Mouse (Mus musculus): ENCODE results near the gene Ube3b. TPM values are rescaled to one million over a fixed set of nuclear protein-coding genes. Genes with fewer than 3 reads are reported as not detected.
A peak's percentile ranks its signal among the peaks of the same experiment; 100 is the strongest.

Ube3b gene
- polyA plus RNA-seq, 1 experiment from 2014 or later: 51.5 TPM

DNA sequence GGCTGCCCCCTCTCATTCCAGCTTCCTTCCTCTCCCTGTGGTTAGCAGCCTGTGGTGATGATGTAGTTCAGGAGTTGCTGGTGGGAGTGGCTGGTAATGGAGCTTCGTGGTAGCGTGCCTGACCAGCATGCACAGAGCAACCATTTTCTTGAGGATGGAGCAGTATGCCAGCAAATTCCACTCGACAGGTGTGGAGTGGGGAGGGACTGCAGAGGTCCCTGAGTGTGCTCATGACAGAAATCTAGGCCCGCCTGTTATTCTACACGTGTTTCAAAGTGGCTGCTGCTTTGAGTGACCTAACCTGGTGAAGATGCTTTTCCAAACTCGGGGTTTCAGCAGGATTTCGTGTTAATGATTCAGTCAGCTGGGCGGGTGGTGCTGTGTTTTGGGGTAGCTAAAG lies 4.0 kb downstream of the Ube3b start:
- no peak overlapping the region for H3K4me3 ChIP-seq (ENCODE audit: low read length)
- no peaks in the 10 kb centered on the region for H3K9me3 ChIP-seq (ENCODE audit: low read length)
- H3K36me3 ChIP-seq (ENCODE audit: insufficient read depth, low read length): peaks cover 45% of the 10 kb centered on the region
- H3K4me1 ChIP-seq (ENCODE audit: insufficient read depth, low read length): peaks cover 15% of the 10 kb centered on the region
- no peak overlapping the region for H3K4me2 ChIP-seq (replicated peaks; ENCODE audit: low read depth, low read length)
- no peak overlapping the region for H3K27ac ChIP-seq (ENCODE audit: low read length)
- no peak for ATAC-seq (ENCODE audit: low FRiP score, low TSS enrichment)
- H3K9ac ChIP-seq (replicated peaks; ENCODE audit: low read length): no peak overlapping the region
- WGBS: 90% methylated on average over 8 of the region's 8 CpGs
- H3K27me3 ChIP-seq (ENCODE audit: insufficient read depth, low read length): no peaks in the 10 kb centered on the region

DNA sequence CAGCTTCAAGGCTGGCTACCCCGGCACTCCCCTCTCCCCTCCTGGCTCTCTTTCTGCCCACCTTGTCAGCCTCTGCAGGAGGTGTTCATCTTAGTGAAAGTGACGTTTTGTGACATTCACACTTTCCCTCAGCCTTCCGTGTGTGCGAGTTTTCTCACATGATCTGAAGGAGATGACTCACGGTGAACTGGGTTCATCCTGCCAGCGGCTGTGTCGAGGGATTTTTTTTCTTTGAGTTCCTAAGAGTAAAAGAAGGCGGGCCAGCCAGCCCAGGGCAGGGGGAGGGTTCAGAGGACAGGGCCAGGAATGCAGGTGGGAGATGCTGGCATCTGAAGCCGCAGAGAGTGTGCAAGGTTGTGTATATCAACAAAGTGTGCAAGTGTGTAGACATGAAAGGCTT lies 12.8 kb downstream of the Ube3b start:
- Histone ChIP-seq H3K4me1 (ENCODE audit: insufficient read depth, low read length) (no peaks in the 10 kb centered on the region), H3K9me3 (ENCODE audit: low read length) (no peaks in the 10 kb centered on the region), H3K27ac (ENCODE audit: low read length) (no peak overlapping the region), H3K36me3 (ENCODE audit: insufficient read depth, low read length) (peaks cover 60% of the 10 kb centered on the region), H3K27me3 (ENCODE audit: insufficient read depth, low read length) (no peaks in the 10 kb centered on the region), H3K4me2 (replicated peaks; ENCODE audit: low read depth, low read length) (no peak overlapping the region), H3K4me3 (ENCODE audit: low read length) (no peak overlapping the region), H3K9ac (replicated peaks; ENCODE audit: low read length) (no peak overlapping the region)
- WGBS: 69% methylated on average over 9 of the region's 9 CpGs
- ATAC-seq (ENCODE audit: low FRiP score, low TSS enrichment): 0 out of 2 replicates have a peak, but pooled peaks have one; percentile 27

DNA sequence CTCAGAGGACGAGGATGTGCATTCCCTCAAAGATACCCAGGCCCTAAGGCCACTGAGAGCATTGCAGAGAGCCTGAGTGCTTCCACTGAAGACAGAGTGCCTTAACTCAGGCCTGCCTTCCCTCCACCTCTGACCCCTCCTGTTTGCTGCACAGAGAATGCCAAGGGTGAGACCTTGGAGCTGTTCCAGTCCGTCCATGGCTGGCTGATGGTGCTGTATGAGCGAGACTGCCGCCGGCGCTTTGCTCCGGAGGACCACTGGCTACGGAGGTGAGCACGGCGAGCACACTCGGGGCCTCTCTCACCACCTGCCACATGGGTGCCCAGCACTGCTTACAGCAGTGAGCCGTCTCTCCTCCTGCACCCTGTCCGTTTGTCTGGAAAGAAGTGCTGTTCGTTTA lies 26.2 kb downstream of the Ube3b start:
- 92% methylated on average over 14 of the region's 14 CpGs for WGBS
- no peak for ATAC-seq (ENCODE audit: low FRiP score, low TSS enrichment)
- Histone ChIP-seq H3K9me3 (ENCODE audit: low read length) (no peaks in the 10 kb centered on the region), H3K36me3 (ENCODE audit: insufficient read depth, low read length) (peaks cover 98% of the 10 kb centered on the region), H3K9ac (replicated peaks; ENCODE audit: low read length) (no peak overlapping the region), H3K4me2 (replicated peaks; ENCODE audit: low read depth, low read length) (no peak overlapping the region), H3K4me1 (ENCODE audit: insufficient read depth, low read length) (no peaks in the 10 kb centered on the region), H3K27ac (ENCODE audit: low read length) (no peak overlapping the region), H3K27me3 (ENCODE audit: insufficient read depth, low read length) (no peaks in the 10 kb centered on the region), H3K4me3 (ENCODE audit: low read length) (no peak overlapping the region)

DNA sequence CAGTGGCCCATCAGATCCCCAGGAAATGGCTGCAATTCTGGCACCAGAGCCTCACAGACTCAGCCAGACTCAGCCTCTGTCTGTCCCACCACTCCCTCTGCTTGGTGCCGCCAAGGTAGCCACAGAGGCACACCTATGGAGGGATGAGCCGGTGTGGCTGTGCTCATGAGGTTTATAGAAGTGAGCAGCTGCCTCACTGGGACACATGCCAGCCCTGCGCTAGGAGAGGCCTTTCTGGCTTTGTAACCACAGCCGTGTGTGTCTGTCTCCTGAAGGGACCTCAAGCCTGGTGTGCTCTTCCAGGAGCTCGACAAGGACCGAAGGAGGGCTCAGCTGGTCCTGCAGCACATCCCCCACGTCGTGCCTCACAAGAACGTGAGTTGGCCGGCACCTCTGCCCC lies 26.9 kb downstream of the Ube3b start:
- no peak overlapping the region for H3K4me3 ChIP-seq (ENCODE audit: low read length)
- H3K4me1 ChIP-seq (ENCODE audit: insufficient read depth, low read length): no peaks in the 10 kb centered on the region
- ATAC-seq (ENCODE audit: low FRiP score, low TSS enrichment): no peak
- no peaks in the 10 kb centered on the region for H3K9me3 ChIP-seq (ENCODE audit: low read length)
- no peak overlapping the region for H3K27ac ChIP-seq (ENCODE audit: low read length)
- no peak overlapping the region for H3K4me2 ChIP-seq (replicated peaks; ENCODE audit: low read depth, low read length)
- H3K36me3 ChIP-seq (ENCODE audit: insufficient read depth, low read length): peaks cover 98% of the 10 kb centered on the region
- WGBS: 82% methylated on average over 10 of the region's 10 CpGs
- H3K9ac ChIP-seq (replicated peaks; ENCODE audit: low read length): no peak overlapping the region
- no peaks in the 10 kb centered on the region for H3K27me3 ChIP-seq (ENCODE audit: insufficient read depth, low read length)

DNA sequence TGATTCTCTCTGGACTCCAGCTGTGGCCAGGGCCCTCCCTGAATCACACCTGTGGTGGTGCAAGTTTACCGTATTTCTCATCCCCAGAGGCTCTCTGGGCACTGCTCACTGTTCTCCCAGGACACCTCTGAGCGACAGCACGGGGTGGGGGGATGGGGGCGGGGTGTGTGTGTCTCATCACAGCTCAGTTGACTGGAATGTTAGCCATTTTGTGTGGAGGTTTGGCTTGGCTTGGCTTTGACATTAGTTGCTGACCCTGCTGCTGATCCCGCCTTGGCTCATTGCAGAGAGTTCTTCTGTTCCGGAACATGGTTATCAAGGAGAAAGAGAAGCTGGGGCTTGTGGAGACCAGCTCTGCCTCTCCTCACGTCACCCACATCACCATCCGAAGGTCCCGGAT lies 27.4 kb downstream of the Ube3b start:
- H3K4me3 ChIP-seq (ENCODE audit: low read length): no peak overlapping the region
- H3K27me3 ChIP-seq (ENCODE audit: insufficient read depth, low read length): no peaks in the 10 kb centered on the region
- no peak for ATAC-seq (ENCODE audit: low FRiP score, low TSS enrichment)
- H3K36me3 ChIP-seq (ENCODE audit: insufficient read depth, low read length): peaks cover 98% of the 10 kb centered on the region
- H3K4me2 ChIP-seq (replicated peaks; ENCODE audit: low read depth, low read length): no peak overlapping the region
- 82% methylated on average over 9 of the region's 9 CpGs for WGBS
- H3K4me1 ChIP-seq (ENCODE audit: insufficient read depth, low read length): peaks cover 3% of the 10 kb centered on the region; the same call in 1 of the 2 replicates
- H3K9ac ChIP-seq (replicated peaks; ENCODE audit: low read length): no peak overlapping the region
- H3K27ac ChIP-seq (ENCODE audit: low read length): no peak overlapping the region
- no peaks in the 10 kb centered on the region for H3K9me3 ChIP-seq (ENCODE audit: low read length)

DNA sequence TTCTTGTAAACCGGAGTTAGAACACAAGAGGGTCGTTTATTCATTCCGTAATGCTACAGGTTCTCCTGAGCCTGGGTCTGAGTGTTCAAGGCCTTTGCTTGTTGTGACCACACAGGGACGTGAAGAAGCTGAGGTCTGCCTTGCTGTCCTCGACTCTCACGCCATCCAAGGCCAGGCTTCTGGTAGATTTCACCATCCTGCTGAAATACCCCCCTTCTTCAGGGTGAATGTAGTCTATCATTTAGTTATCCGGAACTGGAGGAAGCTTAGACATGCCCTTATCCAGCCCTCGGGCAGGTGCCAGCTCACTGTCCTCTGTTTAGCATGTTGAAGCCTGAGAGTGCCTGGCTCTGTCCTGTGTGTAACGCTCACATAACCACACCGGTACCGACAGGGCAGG lies 28.4 kb downstream of the Ube3b start:
- no peak overlapping the region for H3K9ac ChIP-seq (replicated peaks; ENCODE audit: low read length)
- H3K27ac ChIP-seq (ENCODE audit: low read length): no peak overlapping the region
- H3K4me3 ChIP-seq (ENCODE audit: low read length): no peak overlapping the region
- peaks cover 93% of the 10 kb centered on the region for H3K36me3 ChIP-seq (ENCODE audit: insufficient read depth, low read length)
- no peak overlapping the region for H3K4me2 ChIP-seq (replicated peaks; ENCODE audit: low read depth, low read length)
- H3K27me3 ChIP-seq (ENCODE audit: insufficient read depth, low read length): no peaks in the 10 kb centered on the region
- ATAC-seq (ENCODE audit: low FRiP score, low TSS enrichment): no peak
- WGBS: 90% methylated on average over 11 of the region's 11 CpGs
- no peaks in the 10 kb centered on the region for H3K9me3 ChIP-seq (ENCODE audit: low read length)
- H3K4me1 ChIP-seq (ENCODE audit: insufficient read depth, low read length): peaks cover 3% of the 10 kb centered on the region; the same call in 1 of the 2 replicates

DNA sequence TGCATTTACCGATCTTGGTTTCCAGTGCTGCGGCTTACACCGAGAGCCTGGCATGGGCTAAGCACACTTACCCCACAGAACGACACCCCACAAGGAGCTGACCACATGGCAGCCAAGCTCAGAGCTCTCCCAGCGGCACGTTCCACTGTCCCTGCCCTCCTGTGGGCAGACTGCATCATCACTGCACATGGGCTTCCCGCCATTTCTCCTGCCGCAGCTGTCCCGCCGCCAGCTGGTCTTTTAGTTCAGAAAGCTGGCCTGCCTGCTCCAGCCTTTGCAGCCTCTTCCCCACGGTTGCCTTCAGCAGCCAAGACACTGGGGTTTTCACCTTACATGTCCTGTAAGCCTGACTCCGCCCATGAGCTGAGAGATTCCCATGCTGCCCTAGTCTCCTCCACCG lies 30.0 kb downstream of the Ube3b start:
- Histone ChIP-seq H3K36me3 (ENCODE audit: insufficient read depth, low read length) (peaks cover 81% of the 10 kb centered on the region), H3K9me3 (ENCODE audit: low read length) (no peaks in the 10 kb centered on the region), H3K27ac (ENCODE audit: low read length) (no peak overlapping the region), H3K4me3 (ENCODE audit: low read length) (no peak overlapping the region), H3K4me2 (replicated peaks; ENCODE audit: low read depth, low read length) (no peak overlapping the region), H3K4me1 (ENCODE audit: insufficient read depth, low read length) (peaks cover 3% of the 10 kb centered on the region; the same call in 1 of the 2 replicates), H3K9ac (replicated peaks; ENCODE audit: low read length) (no peak overlapping the region), H3K27me3 (ENCODE audit: insufficient read depth, low read length) (no peaks in the 10 kb centered on the region)
- no peak for ATAC-seq (ENCODE audit: low FRiP score, low TSS enrichment)
- WGBS: 88% methylated on average over 13 of the region's 13 CpGs

DNA sequence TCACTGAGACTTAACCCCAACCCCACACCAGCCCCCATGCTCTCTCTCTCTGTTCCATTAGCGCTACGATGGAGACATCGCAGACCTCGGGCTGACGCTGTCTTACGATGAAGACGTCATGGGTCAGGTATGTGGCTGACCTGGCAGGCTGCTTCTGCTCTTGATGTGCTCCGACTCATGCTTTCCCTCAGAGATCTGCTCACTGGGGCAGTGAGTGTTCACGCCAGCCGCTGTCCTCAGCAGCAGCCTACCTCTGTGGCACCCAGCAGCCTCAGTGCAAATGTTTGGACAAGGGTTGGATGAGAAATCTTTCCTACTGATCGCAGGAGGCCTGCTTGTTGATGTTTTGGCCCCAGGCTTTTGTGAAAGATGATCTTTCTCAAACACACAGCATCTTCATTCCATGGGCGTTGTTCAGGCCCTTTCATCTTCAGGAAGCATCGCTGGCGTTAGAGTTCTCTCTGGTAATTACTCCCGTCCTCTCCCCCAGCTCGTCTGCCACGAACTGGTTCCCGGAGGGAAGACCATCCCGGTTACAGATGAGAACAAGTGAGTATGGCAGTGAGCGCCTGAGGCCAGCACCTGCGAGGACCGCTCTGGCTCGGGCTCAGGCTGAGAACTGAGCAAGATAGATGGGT lies 32.1 kb downstream of the Ube3b start:
- WGBS: 54% methylated on average over 23 of the region's 23 CpGs
- peak overlapping the region; percentile 26; the same call in 1 of the 2 replicates for H3K27ac ChIP-seq (ENCODE audit: low read length)
- H3K4me3 ChIP-seq (ENCODE audit: low read length): no peak overlapping the region
- peaks cover 80% of the 10 kb centered on the region for H3K36me3 ChIP-seq (ENCODE audit: insufficient read depth, low read length)
- no peaks in the 10 kb centered on the region for H3K27me3 ChIP-seq (ENCODE audit: insufficient read depth, low read length)
- H3K4me2 ChIP-seq (replicated peaks; ENCODE audit: low read depth, low read length): no peak overlapping the region
- H3K4me1 ChIP-seq (ENCODE audit: insufficient read depth, low read length): peaks cover 3% of the 10 kb centered on the region; the same call in 1 of the 2 replicates
- H3K9ac ChIP-seq (replicated peaks; ENCODE audit: low read length): no peak overlapping the region
- no peak for ATAC-seq (ENCODE audit: low FRiP score, low TSS enrichment)
- no peaks in the 10 kb centered on the region for H3K9me3 ChIP-seq (ENCODE audit: low read length)

DNA sequence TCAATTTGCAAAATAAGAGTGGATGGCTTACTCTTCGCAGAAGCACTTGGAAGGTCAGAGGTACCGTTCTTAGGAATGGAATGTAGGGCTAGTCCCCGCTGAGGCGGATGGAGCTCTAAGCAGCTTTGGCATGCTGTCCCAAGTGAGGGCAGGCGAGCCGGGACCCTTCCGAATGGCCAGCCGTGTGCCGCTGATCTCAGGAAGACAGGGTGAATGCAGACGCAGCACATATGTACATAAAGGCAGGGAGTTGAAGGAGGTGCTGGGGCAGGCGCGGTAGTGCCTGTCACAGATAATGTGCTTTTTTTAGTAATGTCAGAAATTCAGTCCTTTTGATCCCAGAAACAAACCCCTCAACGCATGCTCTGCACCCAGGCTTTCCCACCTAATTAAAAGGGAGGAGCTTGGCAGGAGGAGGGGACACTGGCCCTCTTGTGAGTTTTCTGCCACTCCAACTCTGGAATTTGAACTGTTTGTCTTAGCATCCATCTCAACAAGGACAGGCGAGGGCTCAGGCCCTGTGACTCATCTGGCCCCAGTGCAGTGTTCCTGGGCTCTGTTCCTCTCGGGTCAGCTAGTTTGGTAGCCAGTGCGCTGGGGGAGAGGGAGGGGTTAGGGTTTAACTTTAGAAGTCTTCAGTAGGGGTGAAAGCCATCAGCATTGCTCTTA lies 32.8 kb downstream of the Ube3b start:
- H3K27me3 ChIP-seq (ENCODE audit: insufficient read depth, low read length): no peaks in the 10 kb centered on the region
- no peak overlapping the region; the same call in 1 of the 2 replicates for H3K27ac ChIP-seq (ENCODE audit: low read length)
- H3K9ac ChIP-seq (replicated peaks; ENCODE audit: low read length): no peak overlapping the region
- H3K4me3 ChIP-seq (ENCODE audit: low read length): no peak overlapping the region
- no peak overlapping the region for H3K4me2 ChIP-seq (replicated peaks; ENCODE audit: low read depth, low read length)
- peaks cover 3% of the 10 kb centered on the region; the same call in 1 of the 2 replicates for H3K4me1 ChIP-seq (ENCODE audit: insufficient read depth, low read length)
- peaks cover 79% of the 10 kb centered on the region for H3K36me3 ChIP-seq (ENCODE audit: insufficient read depth, low read length)
- ATAC-seq (ENCODE audit: low FRiP score, low TSS enrichment): 0 out of 2 replicates have a peak, but pooled peaks have one; percentile 21
- no peaks in the 10 kb centered on the region for H3K9me3 ChIP-seq (ENCODE audit: low read length)
- 60% methylated on average over 16 of the region's 16 CpGs for WGBS

DNA sequence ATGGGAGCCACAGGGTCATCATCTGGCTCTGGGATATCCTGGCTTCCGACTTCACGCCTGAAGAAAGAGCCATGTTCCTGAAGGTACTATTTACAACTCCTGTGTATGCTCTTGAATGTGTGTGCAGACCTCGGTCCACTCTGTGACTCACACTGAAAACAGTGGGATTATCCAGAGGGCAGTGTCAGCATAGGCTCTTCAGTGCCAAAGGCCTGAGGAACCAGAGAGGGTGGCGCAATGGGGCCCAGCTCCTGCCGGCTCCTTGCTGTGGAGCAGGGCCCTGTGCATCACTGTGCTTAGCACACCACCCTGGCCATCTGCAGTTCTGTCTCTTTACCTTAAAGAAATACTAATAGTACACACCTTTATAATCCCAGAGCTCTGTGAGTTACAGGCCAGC lies 35.2 kb downstream of the Ube3b start:
- Histone ChIP-seq H3K4me2 (replicated peaks; ENCODE audit: low read depth, low read length) (no peak overlapping the region), H3K36me3 (ENCODE audit: insufficient read depth, low read length) (peaks cover 80% of the 10 kb centered on the region), H3K9ac (replicated peaks; ENCODE audit: low read length) (no peak overlapping the region), H3K27ac (ENCODE audit: low read length) (no peak overlapping the region), H3K9me3 (ENCODE audit: low read length) (no peaks in the 10 kb centered on the region), H3K4me1 (ENCODE audit: insufficient read depth, low read length) (peaks cover 3% of the 10 kb centered on the region; the same call in 1 of the 2 replicates), H3K4me3 (ENCODE audit: low read length) (no peak overlapping the region), H3K27me3 (ENCODE audit: insufficient read depth, low read length) (no peaks in the 10 kb centered on the region)
- ATAC-seq (ENCODE audit: low FRiP score, low TSS enrichment): no peak
- WGBS: 94% methylated on average over 5 of the region's 5 CpGs

All from kidney, embryonic 16.5 days (tissue).